ENCODE assay signal across 21 mouse cellular contexts in genomic region chr5:118136391-118136790, GRCm38 (mm10). TPM values are rescaled to one million over a fixed set of nuclear protein-coding genes. Genes with fewer than 3 reads are reported as not detected.
"Had no signal": no experiment of that assay in that cellular context is flagged by ENCODE, and none has a peak within 500 bp of the region (broad histone marks: within the 10 kb centered on the region; RNA-seq: fewer than 3 reads in every experiment).

No protein-coding gene starts in this region.

- ATAC-seq: intestine, embryonic 15.5 days; liver, postnatal 0 days; lung, postnatal 0 days had no signal

- H3K4me3 ChIP-seq: intestine, embryonic 15.5 days; kidney, embryonic 15.5 days; left cerebral cortex, adult 2 months had no signal

- H3K9ac ChIP-seq: intestine, embryonic 15.5 days; kidney, embryonic 15.5 days; liver, embryonic 14.5 days; liver, postnatal 0 days; lung, embryonic 14.5 days had no signal

- H3K27me3 ChIP-seq: intestine, embryonic 15.5 days; kidney, embryonic 15.5 days had no signal

- H3K4me1 ChIP-seq: intestine, embryonic 15.5 days; kidney, embryonic 15.5 days had no signal

- DNase-seq: kidney, adult 11 months; kidney, adult 8-10 months; kidney, postnatal 10 days; kidney, postnatal 36 days; layer of hippocampus, postnatal 36 days; liver, postnatal 0 days; lung, embryonic 14.5 days; midbrain, embryonic 14.5 days; retina, postnatal 1 day; right cerebral cortex, postnatal 25 days; thymus, adult 18-20 months; thymus, postnatal 14 days; thymus, postnatal 4 days had no signal

- H3K9me3 ChIP-seq: intestine, embryonic 15.5 days; kidney, embryonic 15.5 days had no signal

- H3K4me2 ChIP-seq: intestine, embryonic 15.5 days; kidney, embryonic 15.5 days; lung, embryonic 14.5 days; midbrain, embryonic 11.5 days had no signal

- H3K27ac ChIP-seq: intestine, embryonic 15.5 days; left cerebral cortex, adult 2 months; liver, embryonic 14.5 days; macrophage had no signal

RNA-seq across cellular contexts. Expression of gene Hrk, which starts 28.1 kb away (rescaled TPM):
- polyA plus RNA-seq: liver, postnatal 0 days; lung, embryonic 14.5 days; macrophage; spleen, adult 2 months had no signal
